Mouse (Mus musculus): Measurements from ENCODE around the gene Fbxl13.
"Not testable (repeated sequence)": the region's sequence is repeated elsewhere in the genome, so short reads cannot be mapped to it uniquely, and the experiment has no call there.

Gene Fbxl13

GRCm38 (mm10) chr5:21656912-21657311, 11.5 kb upstream of the Fbxl13 start:
- no peak for DNase-seq

GRCm38 (mm10) chr5:21651885-21652612, 6.6 kb upstream of the Fbxl13 start:
- DNase-seq: no peak

DNA sequence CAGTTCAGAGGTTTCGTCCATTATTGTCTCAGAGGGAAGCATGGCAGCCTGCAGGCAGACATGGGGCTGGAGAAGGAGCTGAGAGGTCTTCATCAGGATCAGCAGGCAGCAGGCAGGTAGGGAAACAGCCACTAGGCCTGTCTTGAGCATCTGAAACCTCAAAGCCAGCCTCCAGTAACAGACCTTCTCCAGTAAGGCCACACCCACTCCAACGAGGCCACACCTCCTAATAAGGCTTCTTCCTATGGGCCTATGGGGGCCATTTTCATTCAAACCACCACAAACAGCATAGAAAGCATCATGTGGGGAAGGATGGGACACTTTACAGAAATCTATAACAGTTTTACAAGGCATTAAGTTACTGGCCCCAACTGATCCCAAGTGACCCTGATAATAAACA, 5.3 kb upstream of the Fbxl13 start:
- no peak for DNase-seq

DNA sequence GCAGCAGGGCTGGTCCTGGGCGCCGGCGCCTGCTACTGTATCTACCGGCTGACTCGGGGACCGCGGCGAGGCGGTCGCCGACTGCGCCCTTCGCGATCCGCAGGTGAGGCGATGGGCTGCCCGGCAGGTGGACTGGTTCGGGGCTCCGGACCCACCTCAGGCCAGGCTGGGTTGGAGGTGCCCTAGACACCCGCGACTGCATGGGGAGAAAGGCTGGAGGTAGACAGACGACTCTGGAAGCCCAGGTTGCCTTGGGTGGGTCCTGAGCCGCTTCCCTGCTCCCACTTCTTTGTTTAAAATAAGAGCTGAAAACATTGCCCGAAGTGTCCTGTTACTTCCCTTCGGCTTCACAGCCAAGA, 678 bp upstream of the Fbxl13 start:
- no peak for DNase-seq

DNA sequence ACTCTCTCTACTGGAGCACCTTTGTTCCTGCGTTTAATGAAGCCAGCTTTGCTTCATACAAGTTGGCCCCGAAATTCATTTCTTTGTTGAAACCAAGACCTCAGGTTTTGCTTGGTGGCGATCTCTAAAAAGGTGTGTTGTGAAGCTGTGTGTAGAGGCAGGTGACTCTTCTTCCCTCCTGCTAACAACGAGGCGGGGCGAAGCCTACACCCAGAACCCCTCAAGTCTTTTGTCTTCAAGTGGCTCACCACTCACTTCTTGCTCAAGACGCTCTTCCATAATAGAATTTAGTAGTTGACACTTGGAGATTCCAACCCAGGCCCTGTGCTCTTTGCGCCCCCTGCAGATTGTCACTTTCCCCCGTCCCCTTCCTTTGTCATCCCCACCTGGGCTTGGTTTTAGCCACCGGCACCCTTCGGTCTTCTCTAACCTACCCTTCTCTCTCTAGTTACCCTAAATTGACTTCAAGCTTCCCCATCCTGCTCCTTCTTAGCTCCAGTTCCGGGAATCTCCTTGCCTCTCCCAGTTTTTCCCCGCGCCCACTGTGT, 469 bp downstream of the Fbxl13 start:
- peak; percentile 74 for DNase-seq

DNA sequence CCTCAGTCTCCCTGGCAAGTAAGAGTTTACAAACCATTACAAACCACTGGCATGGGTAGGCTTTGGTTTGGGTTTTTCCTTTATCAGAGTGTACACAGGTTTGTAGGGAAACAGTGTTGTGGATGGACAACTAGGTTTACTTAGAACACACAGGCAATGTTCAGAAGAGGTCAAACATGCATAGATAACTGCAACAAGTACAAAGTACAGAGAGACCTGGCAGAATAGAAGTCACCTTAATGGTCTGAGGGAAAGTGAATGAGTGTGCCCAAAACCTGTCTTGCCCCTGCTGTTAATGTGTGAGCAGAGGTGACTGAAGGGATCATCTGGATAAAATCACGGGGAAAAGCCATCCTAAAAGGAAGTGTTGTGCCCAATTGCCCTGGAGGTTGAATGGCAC, 1.8 kb downstream of the Fbxl13 start:
- no peak for DNase-seq

GRCm38 (mm10) chr5:21640961-21641360, 4.5 kb downstream of the Fbxl13 start:
- peak; percentile 60 for DNase-seq

GRCm38 (mm10) chr5:21625916-21626315, 19.5 kb downstream of the Fbxl13 start:
- no peak for DNase-seq

DNA sequence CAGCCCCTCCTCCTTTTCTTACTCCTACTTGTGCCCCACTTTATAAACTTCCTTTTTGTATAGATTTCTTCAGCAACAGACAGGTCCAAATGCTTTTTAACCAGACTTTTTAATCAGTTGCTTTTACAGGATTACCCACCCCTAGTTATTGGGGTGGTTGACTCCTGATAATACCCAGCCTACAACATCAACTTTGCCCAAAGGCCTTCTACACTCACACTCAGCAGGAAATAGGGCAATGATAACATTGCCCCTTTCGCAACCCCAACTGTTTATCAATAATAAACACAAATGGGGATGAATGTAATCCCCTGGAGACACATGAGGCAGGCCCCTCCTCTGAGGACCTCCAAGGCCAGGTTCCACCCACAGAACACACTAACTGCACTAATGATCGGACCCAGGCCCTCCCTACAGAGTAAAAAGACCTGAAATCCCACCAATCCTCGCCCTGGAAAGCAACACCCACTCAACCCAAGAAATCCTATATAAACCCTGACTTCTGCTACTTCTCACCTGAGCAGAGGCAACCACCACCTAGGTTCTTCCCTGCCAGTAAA, 28.9 kb downstream of the Fbxl13 start:
- DNase-seq: no peak

- not testable (repeated sequence) for DNase-seq
These were observed 31.1 kb downstream of the Fbxl13 start for GRCm38 (mm10) chr5:21614299-21614698.

DNA sequence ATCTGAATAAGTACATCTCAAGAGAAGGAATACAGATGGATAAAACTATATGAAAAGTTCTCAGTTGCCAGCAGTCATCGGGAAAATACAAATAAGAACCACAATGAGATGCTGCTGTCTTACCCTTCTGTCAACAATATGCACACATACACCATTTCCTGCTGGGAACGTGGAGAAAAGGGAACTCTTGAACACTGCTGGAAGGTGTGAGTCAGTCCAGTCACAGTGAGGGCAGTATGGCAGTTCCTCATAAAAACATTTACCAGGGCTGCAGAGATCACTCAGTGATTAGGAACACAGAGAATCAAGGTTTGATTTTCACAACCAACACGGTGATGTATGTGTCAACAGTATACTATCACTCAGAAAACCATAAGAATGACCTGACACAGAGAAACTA, 34.4 kb downstream of the Fbxl13 start:
- DNase-seq: no peak

DNA sequence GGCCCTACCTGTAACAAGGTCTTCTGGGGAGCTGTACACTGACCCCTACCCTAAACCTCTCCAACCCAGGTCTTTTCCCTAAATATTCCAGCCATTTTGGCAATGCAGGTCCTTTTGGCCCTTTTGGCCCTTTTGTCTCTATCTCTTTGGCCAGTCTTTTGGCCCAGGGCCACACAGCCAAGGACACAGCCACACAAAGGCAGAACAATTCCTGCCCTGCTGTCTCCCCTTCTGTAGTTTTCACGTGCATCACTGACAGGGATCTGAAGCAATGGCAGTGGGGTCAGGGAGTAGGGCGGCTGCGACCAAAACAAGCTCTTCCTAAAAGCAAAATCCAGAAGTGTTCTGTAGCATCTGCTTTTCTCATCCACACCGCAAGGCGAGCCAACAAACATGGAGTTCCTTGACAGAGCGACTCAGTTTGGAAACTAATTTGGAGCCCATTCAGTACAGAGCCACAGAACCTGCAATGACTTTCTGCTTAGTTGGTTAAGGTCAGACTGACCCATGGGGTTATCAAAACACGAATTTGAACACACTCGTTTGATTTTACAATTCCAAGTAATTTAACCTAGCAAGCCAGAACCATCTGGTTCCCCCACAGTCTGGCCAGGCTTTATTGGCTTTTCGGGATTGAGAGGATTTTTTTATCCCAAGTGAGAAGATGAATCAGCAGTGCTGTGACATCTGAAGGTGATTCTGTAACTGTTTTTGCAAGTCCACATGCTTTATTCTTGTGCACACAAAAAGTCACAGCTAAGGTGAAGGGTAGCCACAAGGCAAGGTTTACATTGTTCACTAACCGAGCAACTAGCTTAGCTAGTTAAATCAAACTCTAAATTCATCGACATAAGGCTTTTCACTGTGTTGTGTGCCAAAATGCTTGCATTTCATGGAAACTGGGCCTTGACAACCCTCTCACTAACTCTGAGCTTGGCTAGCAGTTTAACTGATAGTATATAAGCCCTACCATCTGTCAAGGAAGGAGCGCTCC, 36.8 kb downstream of the Fbxl13 start:
- no peak for DNase-seq

DNA sequence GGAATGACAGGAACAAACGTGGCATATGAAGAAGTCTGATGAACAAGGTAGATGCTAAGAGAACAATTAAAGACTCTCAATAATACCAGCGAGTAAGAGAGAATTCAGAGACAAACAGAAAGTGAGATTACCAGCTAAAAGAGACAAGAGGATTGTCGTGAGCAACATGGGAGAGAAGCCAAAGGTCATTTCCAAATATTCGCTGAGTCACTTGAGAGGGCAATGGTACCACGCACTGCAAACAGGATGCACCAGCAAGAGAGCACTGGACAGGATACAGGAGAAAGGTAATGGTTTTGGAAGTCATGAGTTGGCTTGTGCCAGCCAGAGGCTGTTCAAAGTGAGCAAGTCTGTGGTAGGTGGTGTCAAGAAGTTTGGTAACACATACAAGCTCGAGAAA, 39.5 kb downstream of the Fbxl13 start:
- no peak for DNase-seq

GRCm38 (mm10) chr5:21599961-21600360, 45.5 kb downstream of the Fbxl13 start:
- no peak for DNase-seq

DNA sequence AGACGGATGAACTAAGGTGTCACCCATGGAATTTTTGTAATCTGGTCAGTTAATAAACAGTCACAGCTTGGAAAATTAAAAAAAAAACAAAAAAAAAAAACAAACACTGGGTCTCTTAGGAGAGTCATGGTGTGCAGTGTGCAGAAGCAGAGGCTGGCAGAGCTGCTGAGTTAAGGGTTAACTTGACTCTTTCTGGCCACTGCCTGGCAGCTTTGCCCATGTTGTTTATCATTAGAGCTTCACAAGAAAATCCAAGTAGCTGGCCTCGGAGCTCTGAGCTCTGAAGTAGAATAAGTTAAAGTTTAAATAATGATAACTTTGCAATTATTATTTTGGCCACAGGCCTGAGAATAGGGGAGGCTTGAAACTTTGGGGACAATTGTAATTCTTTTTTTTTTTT, 45.9 kb downstream of the Fbxl13 start:
- DNase-seq: not testable (repeated sequence)

DNA sequence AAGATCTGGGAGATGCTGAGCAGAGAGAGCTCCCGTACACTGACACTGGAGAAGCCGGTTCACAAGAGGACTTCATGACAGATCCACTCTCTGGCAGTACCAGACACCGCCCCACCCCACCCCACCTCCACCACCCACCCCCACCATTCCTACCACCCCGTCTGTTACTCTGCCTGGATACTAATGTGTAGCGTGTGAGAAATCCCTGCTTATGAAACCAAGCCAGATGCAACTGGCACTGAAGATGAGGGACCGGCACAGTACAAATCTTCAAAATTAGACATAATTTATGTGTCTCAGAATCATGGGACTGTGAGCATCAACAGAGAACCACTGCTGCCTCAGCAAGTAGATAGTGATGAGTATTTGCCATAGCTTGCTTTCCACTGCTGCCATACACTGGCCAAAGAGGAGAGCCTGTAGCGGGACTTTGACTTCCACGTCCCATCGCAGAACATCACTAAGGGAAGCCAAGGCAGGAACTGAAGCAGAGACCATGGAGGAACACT, 52.2 kb downstream of the Fbxl13 start:
- DNase-seq: no peak

- no peak for DNase-seq
These were observed 53.3 kb downstream of the Fbxl13 start for GRCm38 (mm10) chr5:21592106-21592505.

DNA sequence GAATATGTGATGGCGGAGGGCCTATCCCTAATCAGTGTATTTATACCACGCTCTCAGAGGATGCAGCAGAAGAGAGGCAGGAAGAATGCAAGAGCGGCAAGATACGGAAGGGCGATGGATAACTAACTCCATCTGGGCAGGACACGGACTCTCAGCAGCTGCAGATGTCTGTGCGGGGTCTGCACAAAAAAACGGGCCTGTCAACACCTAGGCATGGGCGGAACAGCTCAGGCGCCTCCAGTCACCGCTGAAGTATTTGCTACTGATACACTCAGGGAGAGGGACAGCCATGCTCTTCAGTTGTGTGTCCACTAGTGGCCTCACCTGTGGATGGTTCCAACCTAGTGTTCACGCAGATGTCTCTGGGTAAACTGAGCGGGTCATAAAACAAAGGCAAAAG, 57.2 kb downstream of the Fbxl13 start:
- no peak for DNase-seq

- DNase-seq: no peak
These were observed 57.8 kb downstream of the Fbxl13 start for GRCm38 (mm10) chr5:21587683-21588082.

DNA sequence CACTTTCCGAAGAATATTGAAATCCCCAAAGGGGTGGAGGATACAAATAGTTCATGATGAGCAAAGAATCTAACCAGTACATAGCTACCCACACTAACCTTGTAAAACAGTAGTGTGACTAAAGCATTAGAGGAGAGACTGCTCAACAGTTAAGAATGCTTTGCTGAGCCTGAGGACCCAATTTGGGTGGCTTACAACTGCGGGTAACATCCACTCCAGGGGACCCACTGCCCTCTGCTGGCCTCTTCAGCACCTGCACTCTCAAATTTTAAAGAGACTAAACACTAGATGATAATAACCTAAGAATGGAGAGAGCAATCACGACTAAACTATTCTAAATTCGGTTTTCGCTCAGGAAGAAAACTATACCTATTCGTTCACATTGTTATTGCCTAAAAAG, 58.7 kb downstream of the Fbxl13 start:
- peak; percentile 51 for DNase-seq

- no peak for DNase-seq
These were observed 67.3 kb downstream of the Fbxl13 start for GRCm38 (mm10) chr5:21578136-21578535.

DNA sequence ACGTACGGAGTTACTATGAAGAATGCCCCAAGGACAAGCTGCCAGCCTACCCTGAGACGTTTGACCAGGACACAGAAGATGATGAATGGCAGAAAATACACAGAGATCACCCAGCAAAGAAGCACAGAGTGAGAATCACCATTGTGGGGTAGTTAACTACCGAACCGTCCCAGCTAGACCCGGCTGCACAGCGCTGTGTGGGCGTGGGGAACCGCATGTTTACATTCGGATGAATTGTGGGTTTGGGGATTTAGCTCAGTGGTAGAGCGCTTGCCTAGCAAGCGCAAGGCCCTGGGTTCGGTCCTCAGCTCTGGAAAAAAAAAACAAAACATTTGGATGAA, 70.3 kb downstream of the Fbxl13 start:
- DNase-seq: no peak

Data from thymus, postnatal 14 days (tissue).